Mouse (Mus musculus): ENCODE measurements around the gene Nsrp1. TPM values are rescaled to one million over a fixed set of nuclear protein-coding genes. Genes with fewer than 3 reads are reported as not detected.

The Nsrp1 gene
- total and polyA plus RNA-seq, 2 experiments, result 0.75 to 3.7 TPM

DNA sequence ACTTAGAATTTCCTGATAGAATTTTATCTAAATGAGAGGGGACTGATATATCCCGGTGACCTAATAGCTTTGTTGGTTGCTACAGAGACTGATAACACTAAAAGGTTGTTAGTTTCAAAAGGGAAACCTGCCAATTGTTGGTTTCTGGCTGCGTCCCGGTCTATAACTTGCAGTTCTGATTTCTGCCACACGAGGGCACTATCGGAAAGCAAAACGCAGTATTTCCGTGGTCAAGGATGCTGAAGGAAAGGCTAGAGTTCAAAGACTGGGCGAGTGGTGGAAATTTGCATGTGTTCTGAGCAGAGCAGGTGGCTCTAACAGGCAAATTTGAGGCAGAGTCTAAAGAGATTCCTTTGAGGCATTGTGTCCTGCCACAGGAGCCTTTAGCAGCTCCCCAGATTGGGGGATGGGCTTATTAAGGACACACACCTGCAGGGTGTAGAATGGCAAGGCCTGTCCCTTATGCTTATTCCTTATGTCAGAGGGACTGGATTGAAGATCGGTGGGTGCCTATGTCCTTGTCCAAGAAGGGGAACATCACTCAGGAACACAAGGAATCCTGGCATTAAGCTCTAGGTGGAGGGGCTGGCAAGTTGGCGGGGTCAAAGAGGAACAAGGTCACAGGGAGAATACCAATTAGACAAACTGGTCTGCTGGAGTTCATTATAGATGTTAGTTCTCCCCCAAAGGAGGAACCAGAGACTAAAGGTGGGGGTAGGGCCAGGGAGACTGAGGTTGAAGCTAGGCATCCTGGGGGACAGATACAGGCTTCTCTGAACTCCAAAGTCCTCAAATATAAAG, 22.1 kb upstream of the Nsrp1 start:
- Histone ChIP-seq H3K27me3 (ENCODE audit: control insufficient read depth, insufficient read depth, low read length) (no peaks in the 10 kb centered on the region), H3K36me3 (ENCODE audit: control insufficient read depth, insufficient read depth, low read length) (no peaks in the 10 kb centered on the region), H3K79me2 (ENCODE audit: control insufficient read depth, insufficient read depth, low read length) (no peaks in the 10 kb centered on the region), H3K9ac (ENCODE audit: low read depth, low read length) (no peak overlapping the region), H3K4me3 (ENCODE audit: insufficient read depth, low read depth, low read length) (no peak overlapping the region), H3K27ac (replicated peaks; ENCODE audit: insufficient read depth, low read depth, low read length) (no peak overlapping the region), H3K4me1 (ENCODE audit: control insufficient read depth, insufficient read depth, low read length) (0 out of 2 replicates have a peak, but pooled peaks cover 3% of the 10 kb centered on the region)
- WGBS, result 12% methylated on average over 10 of the region's 10 CpGs
- TF ChIP-seq POLR2A (IDR thresholded peaks at IDR 0.05; ENCODE audit: extremely low read depth, insufficient read depth, low read length) (no peak), CTCF (IDR thresholded peaks at IDR 0.05; ENCODE audit: low read depth, low read length) (peak; percentile 73)
- peak; percentile 61 for DNase-seq (ENCODE audit: extremely low read depth, low read depth, low spot score)

DNA sequence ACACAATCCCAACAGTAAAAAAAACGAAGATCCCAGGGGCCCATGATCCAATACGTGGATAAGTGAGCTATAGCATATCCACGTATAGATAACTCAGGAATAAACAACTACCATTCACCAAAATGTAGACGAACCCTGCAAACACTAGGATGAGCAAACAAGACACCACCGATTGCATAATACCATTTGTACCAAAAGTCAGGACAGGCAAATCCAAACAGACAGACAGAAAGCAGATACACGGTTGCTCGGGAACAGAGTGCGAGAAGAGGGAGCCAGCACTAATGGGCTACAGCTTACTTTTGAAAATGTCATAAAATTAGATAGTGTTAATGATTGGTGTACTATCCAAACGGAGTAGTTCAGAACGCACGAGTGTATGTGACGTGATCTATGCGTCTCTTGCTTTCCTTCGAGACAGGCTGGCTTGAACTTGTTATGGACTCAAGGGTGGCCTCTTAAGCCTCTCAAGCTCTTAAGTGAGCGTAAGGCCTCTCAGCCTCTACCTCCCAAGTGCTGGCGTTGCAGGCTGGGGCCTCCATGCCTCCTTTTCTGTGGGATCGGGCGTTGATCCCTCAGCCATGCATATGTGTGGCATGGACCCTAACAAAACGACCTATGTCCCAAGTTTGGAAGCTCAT, 20.2 kb upstream of the Nsrp1 start:
- Histone ChIP-seq H3K4me1 (ENCODE audit: control insufficient read depth, insufficient read depth, low read length) (0 out of 2 replicates have a peak, but pooled peaks cover 3% of the 10 kb centered on the region), H3K9ac (ENCODE audit: low read depth, low read length) (no peak overlapping the region), H3K4me3 (ENCODE audit: insufficient read depth, low read depth, low read length) (no peak overlapping the region), H3K27me3 (ENCODE audit: control insufficient read depth, insufficient read depth, low read length) (no peaks in the 10 kb centered on the region), H3K79me2 (ENCODE audit: control insufficient read depth, insufficient read depth, low read length) (no peaks in the 10 kb centered on the region), H3K27ac (replicated peaks; ENCODE audit: insufficient read depth, low read depth, low read length) (no peak overlapping the region), H3K36me3 (ENCODE audit: control insufficient read depth, insufficient read depth, low read length) (no peaks in the 10 kb centered on the region)
- 38% methylated on average over 19 of the region's 19 CpGs for WGBS
- no peak for TF ChIP-seq CTCF (IDR thresholded peaks at IDR 0.05; ENCODE audit: low read depth, low read length)
- no peak for TF ChIP-seq POLR2A (IDR thresholded peaks at IDR 0.05; ENCODE audit: extremely low read depth, insufficient read depth, low read length)
- DNase-seq (ENCODE audit: extremely low read depth, low read depth, low spot score), result peak; percentile 85

GRCm38 (mm10) chr11:77096991-77097390, 18.8 kb upstream of the Nsrp1 start:
- no peak for TF ChIP-seq POLR2A (IDR thresholded peaks at IDR 0.05; ENCODE audit: extremely low read depth, insufficient read depth, low read length)
- TF ChIP-seq CTCF (IDR thresholded peaks at IDR 0.05; ENCODE audit: low read depth, low read length), result no peak
- 81% methylated on average over 7 of the region's 7 CpGs for WGBS
- Histone ChIP-seq H3K27me3 (ENCODE audit: control insufficient read depth, insufficient read depth, low read length) (no peaks in the 10 kb centered on the region), H3K36me3 (ENCODE audit: control insufficient read depth, insufficient read depth, low read length) (no peaks in the 10 kb centered on the region), H3K4me3 (ENCODE audit: insufficient read depth, low read depth, low read length) (no peak overlapping the region), H3K9ac (ENCODE audit: low read depth, low read length) (no peak overlapping the region), H3K27ac (replicated peaks; ENCODE audit: insufficient read depth, low read depth, low read length) (no peak overlapping the region), H3K79me2 (ENCODE audit: control insufficient read depth, insufficient read depth, low read length) (no peaks in the 10 kb centered on the region), H3K4me1 (ENCODE audit: control insufficient read depth, insufficient read depth, low read length) (0 out of 2 replicates have a peak, but pooled peaks cover 3% of the 10 kb centered on the region)
- no peak for DNase-seq (ENCODE audit: extremely low read depth, low read depth, low spot score)

DNA sequence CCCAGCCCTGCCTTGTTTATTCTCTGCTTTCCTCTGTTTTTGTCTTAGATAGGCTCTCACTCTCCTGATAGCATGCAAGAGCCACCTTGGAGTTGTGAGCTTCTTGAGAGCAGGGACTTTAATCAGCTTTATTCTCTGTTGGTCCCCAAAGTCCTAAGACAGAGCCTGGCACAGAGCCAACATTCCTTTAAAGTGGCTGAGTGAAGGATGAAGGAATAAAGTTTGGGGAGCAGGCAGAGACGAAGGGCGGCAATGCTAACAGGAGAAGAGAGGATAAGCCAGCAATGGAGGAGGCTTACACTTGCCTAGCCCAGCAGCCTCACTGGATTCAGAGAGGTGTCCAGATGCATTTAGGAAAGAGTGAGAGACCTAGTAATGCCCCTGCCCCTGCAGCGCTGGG, 18.3 kb upstream of the Nsrp1 start:
- H3K79me2 ChIP-seq (ENCODE audit: control insufficient read depth, insufficient read depth, low read length), result no peaks in the 10 kb centered on the region
- 0 out of 2 replicates have a peak, but pooled peaks cover 3% of the 10 kb centered on the region for H3K4me1 ChIP-seq (ENCODE audit: control insufficient read depth, insufficient read depth, low read length)
- TF ChIP-seq POLR2A (IDR thresholded peaks at IDR 0.05; ENCODE audit: extremely low read depth, insufficient read depth, low read length) (no peak), CTCF (IDR thresholded peaks at IDR 0.05; ENCODE audit: low read depth, low read length) (no peak)
- H3K27ac ChIP-seq (replicated peaks; ENCODE audit: insufficient read depth, low read depth, low read length), result no peak overlapping the region
- no peak overlapping the region for H3K4me3 ChIP-seq (ENCODE audit: insufficient read depth, low read depth, low read length)
- no peak overlapping the region for H3K9ac ChIP-seq (ENCODE audit: low read depth, low read length)
- 90% methylated on average over 3 of the region's 3 CpGs for WGBS
- no peaks in the 10 kb centered on the region for H3K36me3 ChIP-seq (ENCODE audit: control insufficient read depth, insufficient read depth, low read length)
- H3K27me3 ChIP-seq (ENCODE audit: control insufficient read depth, insufficient read depth, low read length), result no peaks in the 10 kb centered on the region
- no peak for DNase-seq (ENCODE audit: extremely low read depth, low read depth, low spot score)

- Histone ChIP-seq H3K4me1 (ENCODE audit: control insufficient read depth, insufficient read depth, low read length) (0 out of 2 replicates have a peak, but pooled peaks cover 3% of the 10 kb centered on the region), H3K36me3 (ENCODE audit: control insufficient read depth, insufficient read depth, low read length) (no peaks in the 10 kb centered on the region), H3K9ac (ENCODE audit: low read depth, low read length) (no peak overlapping the region), H3K79me2 (ENCODE audit: control insufficient read depth, insufficient read depth, low read length) (no peaks in the 10 kb centered on the region), H3K27me3 (ENCODE audit: control insufficient read depth, insufficient read depth, low read length) (no peaks in the 10 kb centered on the region), H3K27ac (replicated peaks; ENCODE audit: insufficient read depth, low read depth, low read length) (no peak overlapping the region), H3K4me3 (ENCODE audit: insufficient read depth, low read depth, low read length) (no peak overlapping the region)
- TF ChIP-seq CTCF (IDR thresholded peaks at IDR 0.05; ENCODE audit: low read depth, low read length), result no peak
- TF ChIP-seq POLR2A (IDR thresholded peaks at IDR 0.05; ENCODE audit: extremely low read depth, insufficient read depth, low read length), result no peak
- no peak for DNase-seq (ENCODE audit: extremely low read depth, low read depth, low spot score)
- 66% methylated on average over 10 of the region's 10 CpGs for WGBS
Measured at GRCm38 (mm10) chr11:77095206-77095605, 17.0 kb upstream of the Nsrp1 start.

Measured in liver, adult 2 months (tissue).